Mouse (Mus musculus): Measurements from ENCODE around the gene Arid4a. TPM values are rescaled to one million over a fixed set of nuclear protein-coding genes. Genes with fewer than 3 reads are reported as not detected.
"Not testable (repeated sequence)": the region's sequence is repeated elsewhere in the genome, so short reads cannot be mapped to it uniquely, and the experiment has no call there.

Arid4a gene
- polyA plus RNA-seq, 1 experiment: 14.0 TPM

GRCm38 (mm10) chr12:71073113-71073730, 57.4 kb downstream of the Arid4a start:
- Histone ChIP-seq H3K4me3 (ENCODE audit: insufficient read depth, low read length) (no peak overlapping the region), H3K4me1 (ENCODE audit: control insufficient read depth, insufficient read depth, low read length) (no peaks in the 10 kb centered on the region), H3K27ac (ENCODE audit: insufficient read depth, low read length) (no peak overlapping the region)
- TF ChIP-seq CTCF (IDR thresholded peaks at IDR 0.05; ENCODE audit: borderline replicate concordance, insufficient read depth, low read length) (peak; percentile 68; the same call in 1 of the 2 replicates), POLR2A (IDR thresholded peaks at IDR 0.05; ENCODE audit: low read depth, low read length) (no peak)

- Histone ChIP-seq H3K4me3 (ENCODE audit: insufficient read depth, low read length) (no peak overlapping the region), H3K27ac (ENCODE audit: insufficient read depth, low read length) (no peak overlapping the region), H3K4me1 (ENCODE audit: control insufficient read depth, insufficient read depth, low read length) (no peaks in the 10 kb centered on the region)
- TF ChIP-seq POLR2A (IDR thresholded peaks at IDR 0.05; ENCODE audit: low read depth, low read length) (no peak), CTCF (IDR thresholded peaks at IDR 0.05; ENCODE audit: borderline replicate concordance, insufficient read depth, low read length) (no peak)
Measured at GRCm38 (mm10) chr12:71086331-71086730, 70.5 kb downstream of the Arid4a start.

GRCm38 (mm10) chr12:71104275-71104674, 88.5 kb downstream of the Arid4a start:
- not testable (repeated sequence) for H3K4me3 ChIP-seq (ENCODE audit: insufficient read depth, low read length); H3K27ac ChIP-seq (ENCODE audit: insufficient read depth, low read length); H3K4me1 ChIP-seq (ENCODE audit: control insufficient read depth, insufficient read depth, low read length)

GRCm38 (mm10) chr12:71107216-71107771, 91.5 kb downstream of the Arid4a start:
- no peak for TF ChIP-seq CTCF (IDR thresholded peaks at IDR 0.05; ENCODE audit: borderline replicate concordance, insufficient read depth, low read length)
- no peaks in the 10 kb centered on the region for H3K4me1 ChIP-seq (ENCODE audit: control insufficient read depth, insufficient read depth, low read length)
- no peak overlapping the region for H3K4me3 ChIP-seq (ENCODE audit: insufficient read depth, low read length)
- H3K27ac ChIP-seq (ENCODE audit: insufficient read depth, low read length): no peak overlapping the region

GRCm38 (mm10) chr12:71111331-71111730, 95.5 kb downstream of the Arid4a start, which contains the start of gene Tomm20l:
Gene Tomm20l, plus strand, starts transcription at chr12:71111428.
- TF ChIP-seq POLR2A (IDR thresholded peaks at IDR 0.05; ENCODE audit: low read depth, low read length): no peak
- no peak for TF ChIP-seq CTCF (IDR thresholded peaks at IDR 0.05; ENCODE audit: borderline replicate concordance, insufficient read depth, low read length)
- Histone ChIP-seq H3K27ac (ENCODE audit: insufficient read depth, low read length) (no peak within 1 kb of the TSS), H3K4me1 (ENCODE audit: control insufficient read depth, insufficient read depth, low read length) (peaks cover 4% of the 10 kb centered on the region; the same call in 1 of the 2 replicates), H3K4me3 (ENCODE audit: insufficient read depth, low read length) (no peak within 1 kb of the TSS)

- H3K4me1 ChIP-seq (ENCODE audit: control insufficient read depth, insufficient read depth, low read length): peaks cover 8% of the 10 kb centered on the region
Measured at GRCm38 (mm10) chr12:71113074-71113473, 97.3 kb downstream of the Arid4a start.

GRCm38 (mm10) chr12:71113675-71114288, 98.0 kb downstream of the Arid4a start:
- TF ChIP-seq POLR2A (IDR thresholded peaks at IDR 0.05; ENCODE audit: low read depth, low read length) (no peak), CTCF (IDR thresholded peaks at IDR 0.05; ENCODE audit: borderline replicate concordance, insufficient read depth, low read length) (no peak)
- H3K4me3 ChIP-seq (ENCODE audit: insufficient read depth, low read length): no peak overlapping the region
- H3K27ac ChIP-seq (ENCODE audit: insufficient read depth, low read length): no peak overlapping the region
- H3K4me1 ChIP-seq (ENCODE audit: control insufficient read depth, insufficient read depth, low read length): peaks cover 8% of the 10 kb centered on the region

More at GRCm38 (mm10) chr12:71113074-71113473, 97.3 kb downstream of the Arid4a start:
- TF ChIP-seq POLR2A (IDR thresholded peaks at IDR 0.05; ENCODE audit: low read depth, low read length): no peak
- TF ChIP-seq CTCF (IDR thresholded peaks at IDR 0.05; ENCODE audit: borderline replicate concordance, insufficient read depth, low read length): no peak
- Histone ChIP-seq H3K27ac (ENCODE audit: insufficient read depth, low read length) (no peak overlapping the region), H3K4me3 (ENCODE audit: insufficient read depth, low read length) (no peak overlapping the region)

GRCm38 (mm10) chr12:71116411-71116810, 100.6 kb downstream of the Arid4a start:
- no peak for TF ChIP-seq CTCF (IDR thresholded peaks at IDR 0.05; ENCODE audit: borderline replicate concordance, insufficient read depth, low read length)

GRCm38 (mm10) chr12:71122731-71123130, 106.9 kb downstream of the Arid4a start:
- H3K4me1 ChIP-seq (ENCODE audit: control insufficient read depth, insufficient read depth, low read length): no peaks in the 10 kb centered on the region
- H3K4me3 ChIP-seq (ENCODE audit: insufficient read depth, low read length): no peak overlapping the region
- no peak for TF ChIP-seq POLR2A (IDR thresholded peaks at IDR 0.05; ENCODE audit: low read depth, low read length)
- TF ChIP-seq CTCF (IDR thresholded peaks at IDR 0.05; ENCODE audit: borderline replicate concordance, insufficient read depth, low read length): no peak
- no peak overlapping the region for H3K27ac ChIP-seq (ENCODE audit: insufficient read depth, low read length)

More at GRCm38 (mm10) chr12:71116411-71116810, 100.6 kb downstream of the Arid4a start:
- no peak overlapping the region for H3K4me3 ChIP-seq (ENCODE audit: insufficient read depth, low read length)
- no peak overlapping the region for H3K27ac ChIP-seq (ENCODE audit: insufficient read depth, low read length)
- H3K4me1 ChIP-seq (ENCODE audit: control insufficient read depth, insufficient read depth, low read length): peaks cover 8% of the 10 kb centered on the region

- no peak for TF ChIP-seq CTCF (IDR thresholded peaks at IDR 0.05; ENCODE audit: borderline replicate concordance, insufficient read depth, low read length)
- no peak for TF ChIP-seq POLR2A (IDR thresholded peaks at IDR 0.05; ENCODE audit: low read depth, low read length)
- Histone ChIP-seq H3K4me1 (ENCODE audit: control insufficient read depth, insufficient read depth, low read length) (no peaks in the 10 kb centered on the region), H3K27ac (ENCODE audit: insufficient read depth, low read length) (no peak overlapping the region), H3K4me3 (ENCODE audit: insufficient read depth, low read length) (no peak overlapping the region)
Measured at GRCm38 (mm10) chr12:71123286-71123685, 107.5 kb downstream of the Arid4a start.

Measured in embryonic fibroblast, embryonic 13.5 days (primary cell).